In the genomic region with DNA sequence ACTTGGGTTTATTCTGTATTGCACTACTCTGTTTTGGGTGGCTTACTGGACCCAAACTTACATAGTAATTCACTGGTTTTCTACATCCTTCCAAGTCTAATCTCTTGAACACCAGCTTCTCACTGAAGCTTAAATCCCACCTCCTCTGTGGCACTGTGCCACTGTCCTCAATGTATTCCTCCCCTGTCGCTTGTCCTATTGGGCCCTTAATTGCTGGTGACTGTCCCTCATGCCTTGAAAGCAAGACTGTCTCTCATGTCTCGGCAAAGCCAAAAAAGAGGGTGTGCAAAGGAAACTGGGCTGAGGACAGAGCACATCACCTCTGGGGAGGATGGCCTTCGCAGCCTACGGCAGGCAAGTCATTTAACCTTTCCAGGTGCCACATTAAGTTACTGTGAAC, we compare ENCODE assay signal across 8 mouse cellular contexts. TPM values are rescaled to one million over a fixed set of nuclear protein-coding genes. Genes with fewer than 3 reads are reported as not detected.
DNase-seq lines count a peak whose midpoint lies in the region; ATAC-seq and TF ChIP-seq lines count a peak whose summit lies in the region.

No protein-coding gene starts in this region.

- 23% methylated on average over 4 of the region's 4 CpGs for WGBS in cerebellum, adult 2 months
- whole genome bisulfite sequencing in thymus, adult 2 months, result 45% methylated on average over 4 of the region's 4 CpGs
- WGBS in liver, embryonic 15.5 days (ENCODE audit: insufficient replicate concordance), result 12% methylated on average over 4 of the region's 4 CpGs

- ATAC-seq in liver, embryonic 15.5 days (ENCODE audit: insufficient read depth), result no peak

- H3K9ac ChIP-seq in liver, embryonic 15.5 days, result peak overlapping the region; percentile 79

- TF ChIP-seq POLR2A in cerebellum, adult 2 months (IDR thresholded peaks at IDR 0.05; ENCODE audit: borderline replicate concordance, insufficient read depth, low read length), result no peak
- TF ChIP-seq POLR2A in thymus, adult 2 months (IDR thresholded peaks at IDR 0.05; ENCODE audit: control insufficient read depth, extremely low read depth, insufficient read depth, low read length, poor library complexity), result no peak

- H3K9me3 ChIP-seq in liver, embryonic 15.5 days (replicated peaks), result no peaks in the 10 kb centered on the region

- peaks cover 3% of the 10 kb centered on the region; the same call in 1 of the 2 replicates for H3K4me1 ChIP-seq in cerebellum, adult 2 months (ENCODE audit: control insufficient read depth, insufficient read depth, low read length)
- peaks cover 4% of the 10 kb centered on the region for H3K4me1 ChIP-seq in thymus, adult 2 months (replicated peaks; ENCODE audit: control insufficient read depth, insufficient read depth, low read length)
- H3K4me1 ChIP-seq in liver, embryonic 15.5 days (replicated peaks), result peaks cover 27% of the 10 kb centered on the region

- no peaks in the 10 kb centered on the region for H3K27me3 ChIP-seq in cerebellum, adult 2 months (ENCODE audit: control insufficient read depth, insufficient read depth, low read length)
- no peaks in the 10 kb centered on the region for H3K27me3 ChIP-seq in thymus, adult 2 months (ENCODE audit: control insufficient read depth, insufficient read depth, low read length)
- H3K27me3 ChIP-seq in liver, embryonic 15.5 days, result no peaks in the 10 kb centered on the region

- DNase-seq in cerebellum, adult 2 months, result no peak
- DNase-seq in cerebellum, adult 9-11 months, result no peak
- no peak for DNase-seq in thymus, adult 2 months
- no peak for DNase-seq in thymus, adult 18-20 months
- no peak for DNase-seq in embryo, embryonic 9.5 days (ENCODE audit: extremely low spot score)
- no peak for DNase-seq in embryo, embryonic 10 days (ENCODE audit: low spot score)
- no peak for DNase-seq in thymus, postnatal 36 days

- H3K27ac ChIP-seq in cerebellum, adult 2 months (ENCODE audit: insufficient read depth, low read length), result no peak overlapping the region
- no peak overlapping the region for H3K27ac ChIP-seq in thymus, adult 2 months (ENCODE audit: control insufficient read depth, insufficient read depth, low read length)
- H3K27ac ChIP-seq in liver, embryonic 15.5 days (replicated peaks), result 0 out of 2 replicates have a peak overlapping the region, but pooled peaks have one; percentile 0

- peak overlapping the region; percentile 71 for H3K4me2 ChIP-seq in liver, embryonic 15.5 days

- TF ChIP-seq CTCF in cerebellum, adult 2 months (IDR thresholded peaks at IDR 0.05; ENCODE audit: borderline replicate concordance, insufficient read depth, low read depth, low read length), result no peak
- no peak for TF ChIP-seq CTCF in thymus, adult 2 months (IDR thresholded peaks at IDR 0.05; ENCODE audit: borderline replicate concordance, control insufficient read depth, extremely low read depth, insufficient read depth, low read length, poor library complexity)

- H3K36me3 ChIP-seq in thymus, adult 2 months (ENCODE audit: control insufficient read depth, insufficient read depth, low read length), result peaks cover 21% of the 10 kb centered on the region
- peaks cover 35% of the 10 kb centered on the region for H3K36me3 ChIP-seq in liver, embryonic 15.5 days (replicated peaks)

- H3K4me3 ChIP-seq in cerebellum, adult 2 months (replicated peaks; ENCODE audit: insufficient read depth, low read depth, low read length), result peak overlapping the region; percentile 59
- H3K4me3 ChIP-seq in thymus, adult 2 months (ENCODE audit: control insufficient read depth, insufficient read depth, low read length), result peak overlapping the region; percentile 26
- H3K4me3 ChIP-seq in liver, embryonic 15.5 days (replicated peaks), result peak overlapping the region; percentile 91

RNA-seq across cellular contexts. Expression of a gene that starts 1.0 kb away (rescaled TPM):
- polyA plus RNA-seq in cerebellum, adult 2 months (2012; rRNA removed), result 18.3 and 21.5 TPM in 2 replicates
- polyA plus RNA-seq in thymus, adult 2 months (2012; rRNA removed), result 11.3 and 12.3 TPM in 2 replicates
- 37.2 and 41.9 TPM in 2 replicates for polyA plus RNA-seq in liver, embryonic 15.5 days (2015; fragmentation: Nextera tagmentation; extraction: Ambion mirVana)

RNA-seq across cellular contexts. Expression of a gene that starts 23.0 kb away (rescaled TPM):
- polyA plus RNA-seq in cerebellum, adult 2 months (2012; rRNA removed), result 11.2 and 11.3 TPM in 2 replicates
- 2.7 and 3.5 TPM in 2 replicates for polyA plus RNA-seq in thymus, adult 2 months (2012; rRNA removed)
- 10.3 and 10.5 TPM in 2 replicates for polyA plus RNA-seq in liver, embryonic 15.5 days (2015; fragmentation: Nextera tagmentation; extraction: Ambion mirVana)

Comparison
In these comparisons a context has a peak if more than half of its experiments do, and no peak if none do; other contexts are left out.
1. H3K4me3 ChIP-seq: peak in every context shown above with its lines; median percentile 91 in liver, embryonic 15.5 days; 59 in cerebellum, adult 2 months; 26 in thymus, adult 2 months.